Comparison of ENCODE assay signal across 8 mouse cellular contexts in genomic region chr1:180813409-180813884, GRCm38 (mm10). TPM values are rescaled to one million over a fixed set of nuclear protein-coding genes. Genes with fewer than 3 reads are reported as not detected.
DNase-seq lines count a peak whose midpoint lies in the region; ATAC-seq lines count a peak whose summit lies in the region.

No protein-coding gene starts in this region.

- WGBS in embryonic facial prominence, embryonic 10.5 days, result under 1% methylated on average over 64 of the region's 65 CpGs
- WGBS in midbrain, embryonic 11.5 days, result 0% methylated on average over 29 of the region's 65 CpGs

- H3K9me3 ChIP-seq in embryonic facial prominence, embryonic 10.5 days, result no peaks in the 10 kb centered on the region
- no peaks in the 10 kb centered on the region for H3K9me3 ChIP-seq in midbrain, embryonic 11.5 days (ENCODE audit: control insufficient read depth, low read length)

- intact Hi-C loops in left cerebral cortex, postnatal 4 days (cut with DNase I), result loop anchor here (2.0 kb wide), 1 partner anchor 35 kb away; no protein-coding TSS in a partner anchor

- H3K4me2 ChIP-seq in midbrain, embryonic 11.5 days, result peak overlapping the region; percentile 78

- DNase-seq in adrenal gland, postnatal 14 days, result peak; percentile 98
- peak; percentile 99 for DNase-seq in embryonic facial prominence, embryonic 10.5 days (ENCODE audit: low spot score)
- peak; percentile 93 for DNase-seq in kidney, adult 11 months
- DNase-seq in left cerebral cortex, postnatal 4 days, result peak; percentile 98
- peak; percentile 99 for DNase-seq in midbrain, embryonic 11.5 days (ENCODE audit: low spot score, missing footprints)
- DNase-seq in right cerebral cortex, postnatal 4 days, result peak; percentile 97
- DNase-seq in yolk sac, embryonic 10.5 days (ENCODE audit: low spot score), result peak; percentile 97

- peak overlapping the region; percentile 100 for H3K27ac ChIP-seq in embryonic facial prominence, embryonic 10.5 days (replicated peaks)
- H3K27ac ChIP-seq in midbrain, embryonic 11.5 days (ENCODE audit: low read depth, low read length), result peak overlapping the region; percentile 97

- peaks cover 32% of the 10 kb centered on the region for H3K36me3 ChIP-seq in embryonic facial prominence, embryonic 10.5 days (replicated peaks)
- H3K36me3 ChIP-seq in midbrain, embryonic 11.5 days (ENCODE audit: control insufficient read depth, insufficient read depth, low read length), result peaks cover 10% of the 10 kb centered on the region

- peak overlapping the region; percentile 96 for H3K4me3 ChIP-seq in embryonic facial prominence, embryonic 10.5 days
- peak overlapping the region; percentile 94 for H3K4me3 ChIP-seq in midbrain, embryonic 11.5 days (ENCODE audit: low read depth, low read length)

- peak; percentile 78 for ATAC-seq in granulocyte monocyte progenitor cell, adult 5-6 weeks (replicated peaks; ENCODE audit: poor library complexity, severe bottlenecking)
- ATAC-seq in midbrain, embryonic 11.5 days (ENCODE audit: low FRiP score), result peak; percentile 96

- peak overlapping the region; percentile 98 for H3K9ac ChIP-seq in midbrain, embryonic 11.5 days (ENCODE audit: low read length)

- H3K27me3 ChIP-seq in embryonic facial prominence, embryonic 10.5 days (replicated peaks; ENCODE audit: low read depth, poor library complexity, severe bottlenecking), result no peaks in the 10 kb centered on the region
- no peaks in the 10 kb centered on the region for H3K27me3 ChIP-seq in midbrain, embryonic 11.5 days (ENCODE audit: control insufficient read depth, insufficient read depth, low read length)

- H3K4me1 ChIP-seq in embryonic facial prominence, embryonic 10.5 days, result peaks cover 30% of the 10 kb centered on the region
- peaks cover 25% of the 10 kb centered on the region for H3K4me1 ChIP-seq in midbrain, embryonic 11.5 days (ENCODE audit: control insufficient read depth, insufficient read depth, low read length)

RNA-seq across cellular contexts. Expression of gene H3f3a, which starts 0.3 kb away (rescaled TPM):
- 803 and 817 TPM in 2 replicates for total RNA-seq in adrenal gland, postnatal 14 days (2021)
- 2,636 and 2,772 TPM in 2 replicates for polyA plus RNA-seq in embryonic facial prominence, embryonic 10.5 days (2016; fragmentation: Nextera tagmentation; extraction: Ambion mirVana)
- total RNA-seq in granulocyte monocyte progenitor cell, adult 5-6 weeks (2014; fragmentation: Nextera tagmentation), result 1,208 and 1,212 TPM in 2 replicates
- 1,574 and 1,754 TPM in 2 replicates for total RNA-seq in granulocyte monocyte progenitor cell, adult 5-6 weeks (2017)
- 100 to 1,000 TPM; 848 to 881 TPM for total RNA-seq in left cerebral cortex, postnatal 4 days (2021)
- polyA plus RNA-seq in midbrain, embryonic 11.5 days (2014; fragmentation: Nextera tagmentation; extraction: Ambion mirVana), result 3,662 and 3,728 TPM in 2 replicates

RNA-seq across cellular contexts. Expression of gene Sde2, which starts 37.5 kb away (rescaled TPM):
- 22.2 and 22.6 TPM in 2 replicates for total RNA-seq in adrenal gland, postnatal 14 days (2021)
- 45.4 and 46.8 TPM in 2 replicates for polyA plus RNA-seq in embryonic facial prominence, embryonic 10.5 days (2016; fragmentation: Nextera tagmentation; extraction: Ambion mirVana)
- 18.0 and 23.5 TPM in 2 replicates for total RNA-seq in granulocyte monocyte progenitor cell, adult 5-6 weeks (2014; fragmentation: Nextera tagmentation)
- total RNA-seq in granulocyte monocyte progenitor cell, adult 5-6 weeks (2017), result 29.5 and 29.8 TPM in 2 replicates
- 10 to 100 TPM; 28.4 to 29.0 TPM for total RNA-seq in left cerebral cortex, postnatal 4 days (2021)
- polyA plus RNA-seq in midbrain, embryonic 11.5 days (2014; fragmentation: Nextera tagmentation; extraction: Ambion mirVana), result 34.1 and 35.1 TPM in 2 replicates

Comparison
In these comparisons a context has a peak if more than half of its experiments do, and no peak if none do; other contexts are left out.
1. Peak in every context shown above with its lines: DNase-seq, ATAC-seq, H3K4me3 ChIP-seq and H3K27ac ChIP-seq.